Mouse (Mus musculus): ENCODE data around the gene Thsd7b.

- TF ChIP-seq CTCF (IDR thresholded peaks at IDR 0.05; ENCODE audit: low read depth, low read length), result no peak
- TF ChIP-seq TAL1 (conservative IDR thresholded peaks at IDR 0.05; ENCODE audit: low read depth, low read length), result no peak
- no peak for TF ChIP-seq GATA1 (IDR thresholded peaks at IDR 0.05; ENCODE audit: borderline replicate concordance, low read length)
- TF ChIP-seq GATA2 (IDR thresholded peaks at IDR 0.05; ENCODE audit: borderline replicate concordance, low read depth, low read length), result no peak
- no peak for TF ChIP-seq POLR2AphosphoS5 (IDR thresholded peaks at IDR 0.05; ENCODE audit: insufficient replicate concordance, low read depth, low read length)
Observed at GRCm38 (mm10) chr1:129635146-129635545, 362.0 kb downstream of the Thsd7b start.
